Mouse (Mus musculus) T-cell, adult 2 months (primary cell): ENCODE measurements at regions not wholly inside any gene's neighbourhood (a gene's known extent, or its start where the extent isn't known, plus 50 kb on each side); places are given as distances from the start of the nearest gene placed in this dataset.

ENCODE experiments used
- DNase-seq: peaks from one replicate; pipeline ENCODE4 v3.0.0; 2022; ENCODE audit warnings: low spot score

- no peak for DNase-seq
These were observed 323.2 kb downstream of the Wdr11 start for GRCm38 (mm10) chr7:129914871-129915270.

GRCm38 (mm10) chr7:129918240-129919200 is 326.9 kb downstream of the Wdr11 start:
- no peak for DNase-seq

- DNase-seq: no peak
These were observed 330.6 kb downstream of the Wdr11 start for GRCm38 (mm10) chr7:129922291-129922690.

GRCm38 (mm10) chr7:129936731-129937130 is 345.1 kb downstream of the Wdr11 start:
- no peak for DNase-seq

- DNase-seq: no peak
These were observed 346.1 kb downstream of the Wdr11 start for GRCm38 (mm10) chr7:129937715-129938114.

- no peak for DNase-seq
These were observed 346.5 kb downstream of the Wdr11 start for GRCm38 (mm10) chr7:129938141-129938540.

GRCm38 (mm10) chr7:129939266-129939665 is 347.6 kb downstream of the Wdr11 start:
- no peak for DNase-seq

- DNase-seq: no peak
These were observed 349.8 kb downstream of the Wdr11 start for GRCm38 (mm10) chr7:129941311-129942029.

GRCm38 (mm10) chr7:129948613-129949110 is 357.0 kb downstream of the Wdr11 start:
- DNase-seq: no peak

GRCm38 (mm10) chr7:129950456-129950855 is 358.8 kb downstream of the Wdr11 start:
- DNase-seq: no peak

- no peak for DNase-seq
These were observed 366.7 kb downstream of the Wdr11 start for GRCm38 (mm10) chr7:129958379-129958778.

- no peak for DNase-seq
These were observed 370.9 kb downstream of the Wdr11 start for GRCm38 (mm10) chr7:129962575-129962974.

GRCm38 (mm10) chr7:129964192-129964591 is 372.5 kb downstream of the Wdr11 start:
- DNase-seq: no peak

GRCm38 (mm10) chr7:129965281-129966051 is 373.8 kb downstream of the Wdr11 start:
- DNase-seq: no peak

GRCm38 (mm10) chr7:129966771-129967170 is 375.1 kb downstream of the Wdr11 start:
- DNase-seq: no peak

GRCm38 (mm10) chr7:129970201-129970600 is 378.5 kb downstream of the Wdr11 start:
- DNase-seq: no peak

GRCm38 (mm10) chr7:129974206-129974605 is 382.5 kb downstream of the Wdr11 start:
- DNase-seq: no peak

- no peak for DNase-seq
These were observed 383.2 kb downstream of the Wdr11 start for GRCm38 (mm10) chr7:129974837-129975236.

GRCm38 (mm10) chr7:129975781-129976514 is 384.3 kb downstream of the Wdr11 start:
- no peak for DNase-seq

- no peak for DNase-seq
These were observed 386.9 kb downstream of the Wdr11 start for GRCm38 (mm10) chr7:129978576-129978975.

GRCm38 (mm10) chr7:129979337-129979736 is 387.7 kb downstream of the Wdr11 start:
- no peak for DNase-seq
